16 mouse cellular contexts compared by ENCODE assay signal in the genomic region with DNA sequence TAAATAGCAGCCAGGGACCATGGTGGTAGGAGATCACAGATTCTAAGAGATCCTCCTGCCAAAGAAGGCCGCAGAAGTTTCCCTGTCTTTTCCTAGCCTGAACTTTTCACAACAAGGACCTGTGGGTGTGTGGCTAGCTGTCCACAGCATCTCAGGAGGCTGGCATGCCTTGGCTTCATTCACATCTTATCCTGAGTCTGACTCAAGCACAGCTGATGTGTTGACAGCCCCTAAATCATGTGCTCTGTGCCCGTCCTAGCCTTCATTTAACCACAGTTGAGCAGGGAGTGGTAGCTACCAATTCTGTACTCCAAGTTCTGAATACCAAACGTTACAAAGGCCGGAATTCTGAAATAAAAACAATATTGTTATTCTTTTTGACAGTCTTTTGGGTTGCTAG. TPM values are rescaled to one million over a fixed set of nuclear protein-coding genes. Genes with fewer than 3 reads are reported as not detected.
"Had no signal": no experiment of that assay in that cellular context is flagged by ENCODE, and none has a peak within 500 bp of the region (broad histone marks: within the 10 kb centered on the region; RNA-seq: fewer than 3 reads in every experiment).

No protein-coding gene starts in this region.

- H3K9me3 ChIP-seq: kidney, embryonic 15.5 days; limb, embryonic 15.5 days; liver, embryonic 12.5 days; midbrain, embryonic 10.5 days had no signal

- H3K36me3 ChIP-seq: kidney, embryonic 15.5 days; limb, embryonic 15.5 days; liver, embryonic 12.5 days had no signal

- H3K4me2 ChIP-seq: kidney, embryonic 15.5 days; limb, embryonic 15.5 days; liver, embryonic 12.5 days; lung, embryonic 14.5 days had no signal

- ATAC-seq: liver, embryonic 12.5 days; midbrain, embryonic 16.5 days had no signal

- DNase-seq: kidney, postnatal 14 days; lung, embryonic 14.5 days; lung, postnatal 10 days; lung, postnatal 4 days; right cerebral cortex, postnatal 14 days; thymus, postnatal 36 days had no signal

- H3K27ac ChIP-seq: kidney, embryonic 15.5 days; limb, embryonic 15.5 days; liver, embryonic 12.5 days had no signal

- H3K27me3 ChIP-seq: kidney, embryonic 15.5 days; limb, embryonic 15.5 days; liver, embryonic 12.5 days had no signal

- H3K4me3 ChIP-seq: kidney, embryonic 15.5 days; limb, embryonic 15.5 days; liver, embryonic 12.5 days; midbrain, embryonic 10.5 days had no signal

- H3K9ac ChIP-seq: kidney, embryonic 15.5 days; limb, embryonic 15.5 days; liver, embryonic 12.5 days; lung, embryonic 14.5 days had no signal

RNA-seq across cellular contexts. Expression of a gene that starts 1.4 kb away (rescaled TPM):
- total RNA-seq: megakaryocyte, adult 5-6 weeks had no signal
- polyA plus RNA-seq: kidney, embryonic 15.5 days; limb, embryonic 11.5 days; limb, embryonic 15.5 days; liver, embryonic 12.5 days; liver, embryonic 16.5 days; lung, embryonic 14.5 days; small intestine, adult 2 months; thymus, postnatal 0 days had no signal
